Mouse (Mus musculus): ENCODE results near the gene Bnipl. TPM values are rescaled to one million over a fixed set of nuclear protein-coding genes. Genes with fewer than 3 reads are reported as not detected.
A peak's percentile ranks its signal among the peaks of the same experiment; 100 is the strongest.

Gene Bnipl
- total RNA-seq (2015) (not detected in 2 replicates), total RNA-seq (2017) (not detected in 2 replicates)

- ATAC-seq (ENCODE audit: poor library complexity, severe bottlenecking) = no peak
Measured at GRCm38 (mm10) chr3:95250783-95251424, at the start of gene Bnipl. TSS of gene Bnipl (minus strand) at chr3:95251193.

DNA sequence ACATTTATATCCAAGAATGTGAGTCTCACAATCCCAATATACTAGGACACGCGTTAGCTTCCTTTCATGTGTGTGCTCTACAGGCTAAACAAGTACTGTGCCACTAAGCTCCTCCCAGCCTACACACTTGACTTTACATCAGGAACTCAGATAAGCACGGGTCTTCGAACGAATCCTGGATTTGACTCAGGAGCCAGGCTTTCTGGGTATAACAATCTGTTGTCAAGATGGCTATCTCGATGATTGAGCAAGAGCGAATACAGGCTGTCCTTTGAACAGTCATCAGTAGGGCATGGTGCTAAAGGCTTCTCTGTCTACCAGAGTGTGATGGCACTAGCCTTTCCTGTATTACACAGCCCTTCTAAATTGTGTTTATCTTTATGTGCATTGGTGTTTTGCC lies 47.0 kb upstream of the Bnipl start:
- ATAC-seq (ENCODE audit: poor library complexity, severe bottlenecking) = no peak

DNA sequence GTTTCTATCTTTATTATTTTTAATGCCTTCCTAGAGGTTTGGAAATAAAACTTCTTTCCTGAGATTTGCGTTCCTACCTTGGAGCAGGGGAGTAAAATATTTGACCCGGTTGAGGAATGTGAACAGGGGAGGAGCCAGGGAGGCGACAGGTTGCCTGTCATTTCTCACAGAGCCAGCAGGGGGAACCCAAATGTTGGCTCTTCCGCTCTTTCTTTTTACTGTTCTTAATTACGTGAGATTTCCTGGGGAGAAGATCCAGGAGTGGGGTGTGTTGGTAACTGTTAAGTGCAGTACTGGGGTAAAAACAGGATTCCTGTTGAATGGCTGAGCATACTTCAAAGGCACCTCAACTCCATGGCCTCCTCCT lies 45.1 kb upstream of the Bnipl start:
- ATAC-seq (ENCODE audit: poor library complexity, severe bottlenecking) = peak; percentile 47

GRCm38 (mm10) chr3:95295321-95296102 lies 44.5 kb upstream of the Bnipl start:
- ATAC-seq (ENCODE audit: poor library complexity, severe bottlenecking) = no peak

- peak; percentile 12 for ATAC-seq (ENCODE audit: poor library complexity, severe bottlenecking)
Measured at GRCm38 (mm10) chr3:95294718-95295117, 43.7 kb upstream of the Bnipl start.

GRCm38 (mm10) chr3:95294316-95294715 lies 43.3 kb upstream of the Bnipl start:
- peak; percentile 41 for ATAC-seq (ENCODE audit: poor library complexity, severe bottlenecking)

DNA sequence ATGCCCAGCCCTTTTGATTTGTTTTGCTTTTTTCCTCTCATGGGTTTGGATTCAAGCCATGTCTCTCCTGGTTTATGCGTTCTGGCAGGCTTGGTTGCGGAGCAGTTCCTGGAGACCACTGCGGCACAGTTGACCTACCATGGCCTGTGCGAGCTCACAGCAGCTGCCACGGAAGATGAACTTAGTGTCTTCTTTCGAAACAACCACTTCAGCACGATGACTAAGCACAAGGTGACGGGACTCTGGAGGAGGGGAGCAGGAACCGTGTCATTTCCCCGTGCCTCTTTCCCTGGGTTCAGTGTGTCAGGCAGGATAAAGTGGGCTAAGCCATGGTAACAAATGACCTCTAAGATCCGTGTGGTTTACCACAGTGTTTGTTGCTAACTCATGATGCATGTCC lies 42.5 kb upstream of the Bnipl start:
- peak; percentile 93 for ATAC-seq (ENCODE audit: poor library complexity, severe bottlenecking)

- no peak for ATAC-seq (ENCODE audit: poor library complexity, severe bottlenecking)
Measured at GRCm38 (mm10) chr3:95292899-95293298, 41.9 kb upstream of the Bnipl start.

DNA sequence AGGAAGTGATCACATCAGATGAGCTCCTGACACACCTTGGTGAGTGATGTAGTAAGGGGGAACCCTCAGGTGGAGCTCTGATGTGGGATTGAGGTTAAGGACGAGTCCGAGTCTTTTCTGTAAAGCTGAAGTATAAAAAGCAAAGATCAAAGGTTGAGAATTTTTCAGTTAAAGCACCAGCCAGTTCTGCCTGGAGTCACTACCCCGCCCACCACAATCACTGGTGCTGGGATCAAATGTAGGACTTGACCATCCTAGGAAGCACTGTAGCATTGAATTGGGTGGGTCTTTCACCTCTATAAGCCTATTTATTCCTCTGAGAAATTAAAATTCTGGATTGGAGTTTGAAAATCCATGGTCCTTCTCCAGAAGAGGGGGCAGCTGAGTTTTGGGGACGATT lies 40.0 kb upstream of the Bnipl start:
- ATAC-seq (ENCODE audit: poor library complexity, severe bottlenecking) = no peak

DNA sequence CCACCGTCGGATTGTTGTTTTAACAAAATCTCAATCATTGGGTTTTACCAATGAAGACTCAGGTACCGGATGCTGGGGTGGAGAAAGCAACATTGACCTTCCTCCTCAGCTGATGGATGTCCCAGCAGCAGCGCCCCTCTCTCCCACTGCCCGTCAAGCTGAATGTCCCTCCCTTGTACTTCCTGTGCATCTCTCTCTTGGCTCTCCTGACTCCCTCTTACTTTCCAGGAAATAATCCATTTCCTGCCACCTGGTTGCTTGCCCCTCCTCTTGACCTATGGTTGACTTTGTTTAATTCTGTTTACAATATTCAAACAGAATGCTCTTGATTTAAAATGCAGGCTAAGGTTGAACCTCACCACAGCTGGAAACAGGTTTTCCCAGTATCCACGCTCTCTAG lies 39.2 kb upstream of the Bnipl start:
- ATAC-seq (ENCODE audit: poor library complexity, severe bottlenecking) = no peak

GRCm38 (mm10) chr3:95289419-95289818 lies 38.4 kb upstream of the Bnipl start:
- ATAC-seq (ENCODE audit: poor library complexity, severe bottlenecking) = no peak

DNA sequence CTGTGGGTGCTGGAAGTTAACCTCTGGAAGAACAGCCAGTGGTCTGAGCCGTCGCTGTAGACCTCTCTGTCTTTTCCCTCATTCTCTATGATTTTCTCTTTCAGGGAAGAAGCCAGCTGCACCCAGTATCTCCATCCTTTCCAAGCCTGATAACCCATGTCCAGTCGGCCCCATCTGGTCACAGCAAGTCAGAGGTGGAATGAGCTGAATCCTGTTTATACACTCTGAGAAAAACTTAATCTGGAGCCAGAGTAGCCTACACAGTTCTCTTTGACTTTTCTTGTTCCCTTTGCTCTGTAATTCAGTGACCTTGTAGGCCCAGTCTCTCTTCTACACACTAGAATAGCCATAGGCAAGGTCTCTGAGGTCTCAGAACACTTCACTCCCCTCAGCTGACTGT lies 36.5 kb upstream of the Bnipl start:
- ATAC-seq (ENCODE audit: poor library complexity, severe bottlenecking) = no peak

- no peak for ATAC-seq (ENCODE audit: poor library complexity, severe bottlenecking)
Measured at GRCm38 (mm10) chr3:95286510-95286909, 35.5 kb upstream of the Bnipl start.

- no peak for ATAC-seq (ENCODE audit: poor library complexity, severe bottlenecking)
Measured at GRCm38 (mm10) chr3:95286011-95286410, 35.0 kb upstream of the Bnipl start.

- no peak for ATAC-seq (ENCODE audit: poor library complexity, severe bottlenecking)
Measured at GRCm38 (mm10) chr3:95285390-95285789, 34.4 kb upstream of the Bnipl start.

- ATAC-seq (ENCODE audit: poor library complexity, severe bottlenecking) = no peak
Measured at GRCm38 (mm10) chr3:95284501-95285281, 33.7 kb upstream of the Bnipl start.

- ATAC-seq (ENCODE audit: poor library complexity, severe bottlenecking) = no peak
Measured at GRCm38 (mm10) chr3:95284062-95284461, 33.1 kb upstream of the Bnipl start.

GRCm38 (mm10) chr3:95283589-95283941 lies 32.6 kb upstream of the Bnipl start:
- no peak for ATAC-seq (ENCODE audit: poor library complexity, severe bottlenecking)

DNA sequence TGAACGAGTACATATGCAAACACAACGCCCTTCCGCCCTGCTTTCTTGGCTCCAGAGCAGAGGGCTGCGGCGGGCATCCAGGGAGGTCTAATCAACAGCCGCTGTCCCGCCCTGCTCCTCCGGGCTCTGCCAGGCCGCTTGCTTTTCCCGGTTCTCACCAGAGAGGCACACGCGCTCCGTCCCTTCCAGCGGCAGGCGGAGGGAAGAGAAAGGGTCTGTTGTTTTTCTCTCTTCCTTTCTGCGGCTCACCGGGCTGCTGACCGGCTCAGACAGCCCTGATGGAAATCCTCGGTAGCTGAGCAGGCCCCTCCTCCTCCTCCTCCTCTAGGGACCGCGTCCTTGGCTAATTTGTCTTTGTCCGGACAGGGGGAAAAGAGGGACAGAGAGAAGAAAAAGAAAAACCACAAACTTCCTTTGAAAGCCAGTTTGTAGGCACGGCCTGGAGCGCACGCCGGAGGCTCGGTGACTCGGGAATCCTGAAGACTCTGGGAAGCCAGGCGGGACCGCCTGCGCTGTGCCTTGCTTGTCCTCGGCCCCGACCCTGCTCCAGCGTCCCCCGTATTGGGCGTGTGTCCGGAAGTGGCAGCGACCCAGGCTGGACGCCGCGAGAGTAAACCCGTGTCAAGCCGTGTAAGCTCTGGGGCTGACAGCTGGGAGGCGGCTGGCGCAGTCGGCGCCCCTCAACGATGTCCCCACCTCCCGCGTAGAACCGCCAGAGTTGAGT lies 32.0 kb upstream of the Bnipl start:
- ATAC-seq (ENCODE audit: poor library complexity, severe bottlenecking) = peak; percentile 39

- peak; percentile 61 for ATAC-seq (ENCODE audit: poor library complexity, severe bottlenecking)
Measured at GRCm38 (mm10) chr3:95282381-95282864, 31.4 kb upstream of the Bnipl start.
